Mouse (Mus musculus) liver, postnatal 0 days (tissue): Measurements from ENCODE around the gene Magix. TPM values are rescaled to one million over a fixed set of nuclear protein-coding genes. Genes with fewer than 3 reads are reported as not detected.

Experiments
- ATAC-seq: fragments of 200-750 bp; cut with Nextera tagmentation; 2 replicates; pipeline ENCODE4 v1.8.0; 2017; ENCODE audit warnings: mild to moderate bottlenecking, moderate library complexity
- DNase-seq: peaks from one replicate; pipeline ENCODE4 v3.0.0-alpha.2; 2016
- H3K27ac ChIP-seq: fragments of 300-500 bp; sonication (generic); 2 replicates; pipeline ENCODE4 v1.5.1; 2014; ENCODE audit warnings: antibody characterized with exemption, moderate library complexity, mild to moderate bottlenecking, low read depth
- H3K27me3 ChIP-seq: fragments of 300-500 bp; sonication (generic); 2 replicates; pipeline ENCODE4 v1.6.1; 2014; ENCODE audit warnings: low read length, control low read depth, mixed read lengths; ENCODE audit not compliant: insufficient read depth
- H3K36me3 ChIP-seq: fragments of 300-500 bp; sonication (generic); replicated peaks from 2 replicates; pipeline ENCODE4 v1.6.1; 2014; ENCODE audit warnings: mild to moderate bottlenecking, control low read depth, low read length, moderate library complexity, mixed read lengths; ENCODE audit not compliant: insufficient read depth
- H3K4me1 ChIP-seq: fragments of 300-500 bp; sonication (generic); 2 replicates; pipeline ENCODE4 v1.6.1; 2014; ENCODE audit warnings: antibody characterized with exemption, mild to moderate bottlenecking, control low read depth; ENCODE audit not compliant: insufficient read depth
- H3K4me2 ChIP-seq: fragments of 300-500 bp; sonication (generic); 2 replicates; pipeline ENCODE4 v1.6.1; 2014; ENCODE audit warnings: low read depth, mild to moderate bottlenecking, low read length, moderate library complexity, mixed read lengths
- H3K4me3 ChIP-seq: fragments of 300-500 bp; sonication (generic); 2 replicates; pipeline ENCODE4 v1.5.1; 2014; ENCODE audit warnings: low read depth, low read length
- H3K9ac ChIP-seq: fragments of 300-500 bp; sonication (generic); replicated peaks from 2 replicates; pipeline ENCODE4 v1.6.1; 2014; ENCODE audit warnings: mild to moderate bottlenecking, moderate library complexity
- H3K9me3 ChIP-seq: fragments of 300-500 bp; sonication (generic); 2 replicates; pipeline ENCODE4 v1.6.1; 2016; ENCODE audit warnings: mild to moderate bottlenecking, control low read depth, low read length, mixed read lengths
- CTCF ChIP-seq: sonication (generic); IDR thresholded peaks from 2 replicates; pipeline ENCODE4 v1.5.1; 2016; ENCODE audit warnings: antibody characterized with exemption, low read depth
- EP300 ChIP-seq: IDR thresholded peaks from 2 replicates; pipeline ENCODE4 v1.6.1; 2016; ENCODE audit warnings: antibody characterized with exemption, low read depth, mild to moderate bottlenecking
- WGBS: fragments of 180-500 bp; shearing (Covaris S2); extraction: QIAGEN DNeasy Blood & Tissue Kit; methylation state at CpG from one replicate; pipeline ENCODE4 v1.1.7; 2014; ENCODE audit not compliant: insufficient replicate concordance; 5-methylcytosine and 5-hydroxymethylcytosine counted together
- polyA plus RNA-seq: library from polyadenylated mRNA; unstranded; fragments of >200 nt; fragmentation: Nextera tagmentation; extraction: Ambion mirVana; gene quantifications from 2 replicates; pipeline ENCODE4 v1.2.1, GENCODE M21; 2015

The Magix gene
- polyA plus RNA-seq, 1 experiment from 2014 or later, result 2.4 TPM

DNA sequence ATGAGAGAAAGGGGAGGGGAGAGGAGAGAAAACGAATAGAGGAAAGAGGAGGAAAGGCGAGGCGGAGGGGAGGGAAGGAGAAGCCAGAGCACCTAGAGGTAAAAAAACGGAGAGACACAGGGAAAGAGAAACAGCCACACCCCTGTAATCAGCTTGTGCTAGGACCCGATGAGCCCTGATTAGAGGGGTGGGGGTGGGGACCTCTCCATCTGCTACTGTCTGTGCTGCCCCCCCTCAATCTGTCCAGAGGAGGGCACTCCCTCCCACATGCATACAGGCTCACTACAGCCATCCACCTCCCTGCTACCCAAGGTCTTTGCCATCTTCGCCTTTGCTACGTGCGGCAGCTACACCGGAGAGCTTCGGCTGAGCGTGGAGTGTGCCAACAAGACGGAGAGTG is 40.3 kb downstream of the Magix start:
- no peaks in the 10 kb centered on the region for H3K4me1 ChIP-seq
- H3K27ac ChIP-seq, result no peak overlapping the region
- no peak overlapping the region for H3K9ac ChIP-seq
- TF ChIP-seq EP300, result no peak
- no peak for TF ChIP-seq CTCF
- peaks cover 16% of the 10 kb centered on the region for H3K27me3 ChIP-seq
- H3K4me3 ChIP-seq, result no peak overlapping the region
- DNase-seq (no peak), ATAC-seq (no peak)
- H3K4me2 ChIP-seq, result no peak overlapping the region
- WGBS, result 42% methylated on average over 12 of the region's 12 CpGs
- H3K9me3 ChIP-seq, result no peaks in the 10 kb centered on the region
- H3K36me3 ChIP-seq, result no peaks in the 10 kb centered on the region

DNA sequence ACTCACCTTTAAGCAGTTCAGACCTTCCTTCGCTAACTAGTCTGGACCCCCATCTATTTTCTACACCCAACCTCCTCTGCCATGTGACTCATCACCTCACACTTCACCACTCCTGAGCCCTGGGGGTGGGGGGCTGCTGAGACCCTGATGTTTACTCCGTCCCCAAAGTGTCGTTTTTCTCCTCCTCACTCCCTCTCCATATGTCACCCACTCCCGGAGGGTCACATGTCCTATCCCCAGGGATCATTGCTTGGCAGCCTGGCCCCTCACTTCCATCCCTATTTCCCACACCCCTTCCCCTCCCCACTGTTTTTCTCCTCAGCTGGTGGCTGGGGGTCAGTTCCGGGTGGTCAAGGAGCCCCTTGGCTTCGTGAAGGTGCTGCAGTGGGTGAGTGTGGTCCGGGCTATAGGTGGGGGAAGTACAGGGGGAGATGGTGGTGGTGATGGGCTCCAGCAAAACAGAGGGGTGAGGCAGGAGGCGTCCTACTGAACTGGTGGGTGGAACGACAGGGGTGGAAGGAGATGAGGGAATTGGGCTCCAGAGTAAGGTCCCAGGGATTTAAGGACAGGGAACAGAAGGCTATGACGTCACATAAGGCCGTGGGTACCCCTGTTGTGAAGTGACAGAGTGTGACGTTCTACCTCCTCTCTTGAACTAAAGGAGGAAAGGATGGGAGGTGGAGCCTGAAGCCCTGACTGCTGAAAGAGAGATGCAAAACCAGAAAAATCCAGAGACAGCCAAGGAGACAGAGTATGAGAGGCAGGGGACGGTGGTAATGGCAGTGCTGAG is 41.3 kb downstream of the Magix start:
- Histone ChIP-seq H3K27ac (no peak overlapping the region), H3K9me3 (no peaks in the 10 kb centered on the region), H3K36me3 (no peaks in the 10 kb centered on the region), H3K4me1 (no peaks in the 10 kb centered on the region), H3K9ac (no peak overlapping the region), H3K4me2 (no peak overlapping the region), H3K4me3 (no peak overlapping the region), H3K27me3 (peaks cover 16% of the 10 kb centered on the region)
- ATAC-seq (no peak), DNase-seq (no peak)
- WGBS, result 22% methylated on average over 13 of the region's 13 CpGs
- no peak for TF ChIP-seq CTCF
- no peak for TF ChIP-seq EP300

DNA sequence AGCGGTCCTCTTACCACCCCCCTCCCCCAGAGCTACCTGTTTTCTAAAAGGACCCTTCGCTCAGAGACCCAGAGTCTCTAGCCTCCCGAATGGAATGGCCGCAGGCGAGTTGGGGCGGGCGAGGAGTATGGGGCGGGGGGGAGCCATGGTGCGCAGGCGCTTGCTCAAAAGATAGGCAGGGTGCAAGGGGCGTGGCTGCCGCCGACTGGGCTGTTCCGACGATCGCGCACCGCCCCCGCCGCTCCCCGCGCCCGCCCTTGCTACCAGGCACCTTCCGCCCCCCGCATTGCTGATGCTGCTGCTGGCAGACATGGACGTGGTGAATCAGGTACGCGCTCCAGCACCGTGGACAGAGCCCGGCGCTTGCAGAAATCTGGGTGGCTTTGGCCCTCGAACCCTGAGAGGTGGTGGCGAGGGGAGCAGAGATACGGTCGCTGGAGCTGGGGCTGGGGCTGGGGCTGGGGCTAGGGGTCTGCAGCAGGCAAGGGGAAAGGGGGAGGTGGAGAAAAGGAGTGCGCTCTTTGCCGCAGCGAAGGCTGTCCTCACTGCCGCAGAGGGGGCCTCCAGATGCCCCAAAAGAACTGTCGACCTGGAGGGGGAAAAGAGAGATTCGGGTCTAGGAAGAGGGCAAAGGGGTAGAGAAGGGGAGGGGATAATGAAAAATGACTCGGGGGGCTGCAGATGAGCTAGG is 42.5 kb downstream of the Magix start, which contains the start of gene Syp:
Gene Syp (plus strand): TSS at position 71 of the 691 bp plus-strand sequence.
- ATAC-seq, result peak; percentile 97
- H3K4me2 ChIP-seq, result peak within 1 kb of the TSS; percentile 64
- no peak within 1 kb of the TSS for H3K9ac ChIP-seq
- WGBS, result 13% methylated on average over 33 of the region's 42 CpGs
- H3K9me3 ChIP-seq, result no peaks in the 10 kb centered on the region
- no peaks in the 10 kb centered on the region for H3K4me1 ChIP-seq
- peaks cover 13% of the 10 kb centered on the region for H3K27me3 ChIP-seq
- no peaks in the 10 kb centered on the region for H3K36me3 ChIP-seq
- peak within 1 kb of the TSS; percentile 20; the same call in 1 of the 2 replicates for H3K4me3 ChIP-seq
- H3K27ac ChIP-seq, result no peak within 1 kb of the TSS
- peak; percentile 87 for DNase-seq
- TF ChIP-seq EP300 (no peak), CTCF (no peak)

DNA sequence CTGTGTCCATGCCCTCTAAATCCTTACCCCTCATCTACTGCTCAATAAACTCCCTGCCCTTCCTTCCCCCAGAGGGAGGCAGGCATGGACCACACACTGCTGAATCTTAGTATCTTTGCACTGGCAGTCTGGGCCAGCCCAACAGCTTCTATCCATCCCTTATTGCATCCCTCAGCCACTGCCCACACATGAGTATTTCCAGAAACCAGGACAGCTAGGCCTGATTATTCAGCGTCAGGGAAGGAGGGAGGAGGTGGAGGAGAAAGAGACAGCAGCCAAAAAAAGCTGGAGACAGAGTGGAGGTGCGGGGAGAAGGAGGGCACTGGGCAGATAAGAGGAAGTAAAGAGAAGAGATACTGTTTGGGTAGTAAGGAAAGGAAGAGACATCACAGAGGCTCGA is 46.0 kb downstream of the Magix start:
- TF ChIP-seq EP300, result no peak
- TF ChIP-seq CTCF, result no peak
- no peak overlapping the region for H3K27ac ChIP-seq
- H3K9me3 ChIP-seq, result no peaks in the 10 kb centered on the region
- WGBS, result 54% methylated on average over 3 of the region's 3 CpGs
- H3K4me2 ChIP-seq, result no peak overlapping the region
- no peak overlapping the region for H3K9ac ChIP-seq
- peaks cover 13% of the 10 kb centered on the region for H3K27me3 ChIP-seq
- no peaks in the 10 kb centered on the region for H3K4me1 ChIP-seq
- H3K36me3 ChIP-seq, result no peaks in the 10 kb centered on the region
- ATAC-seq (no peak), DNase-seq (no peak)
- no peak overlapping the region for H3K4me3 ChIP-seq

DNA sequence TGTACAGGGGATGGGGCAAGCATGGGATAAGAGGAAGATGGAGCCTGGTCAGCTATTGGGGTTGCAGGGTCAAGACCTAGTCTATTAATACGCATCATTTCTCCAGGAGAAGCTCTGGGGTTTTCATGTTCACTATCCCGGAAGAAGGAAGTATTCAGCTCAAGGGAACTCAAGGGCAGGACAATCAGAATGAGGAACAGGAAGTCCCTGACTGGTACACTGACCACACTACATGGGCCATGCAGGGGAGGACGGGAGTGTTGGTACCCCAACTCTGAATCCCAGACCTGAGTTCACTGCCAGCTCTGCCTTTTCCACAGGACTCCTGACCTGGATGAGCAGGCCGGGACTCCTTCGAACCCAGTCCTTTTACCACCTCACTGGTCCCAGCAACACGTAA is 48.5 kb downstream of the Magix start:
- H3K27me3 ChIP-seq, result no peaks in the 10 kb centered on the region
- H3K9ac ChIP-seq, result no peak overlapping the region
- WGBS, result 63% methylated on average over 6 of the region's 6 CpGs
- no peaks in the 10 kb centered on the region for H3K9me3 ChIP-seq
- DNase-seq, result no peak
- no peak overlapping the region for H3K27ac ChIP-seq
- no peak overlapping the region for H3K4me3 ChIP-seq
- TF ChIP-seq CTCF (no peak), EP300 (no peak)
- no peak for ATAC-seq
- no peaks in the 10 kb centered on the region for H3K4me1 ChIP-seq
- no peak overlapping the region for H3K4me2 ChIP-seq
- H3K36me3 ChIP-seq, result no peaks in the 10 kb centered on the region

Other genes starting within 250 kb of the Magix start
- not detected in 2 replicates for gene Foxp3, start 107.6 kb downstream of the Magix start, polyA plus RNA-seq
- gene Ppp1r3f, start 107.0 kb downstream of the Magix start, polyA plus RNA-seq, result 0.26 and 0.35 TPM in 2 replicates
- 9.9 and 10.5 TPM in 2 replicates for gene Ccdc22, start 75.7 kb downstream of the Magix start, polyA plus RNA-seq
- gene Cacna1f, start 74.2 kb downstream of the Magix start, polyA plus RNA-seq, result 0.05 and 0.07 TPM in 2 replicates
- gene Syp, start 42.8 kb downstream of the Magix start, polyA plus RNA-seq, result 0.04 TPM in 1 of 2 replicates, not detected in the other
- 1.7 TPM in 2 replicates for gene Prickle3, start 24.0 kb downstream of the Magix start, polyA plus RNA-seq
- gene Plp2, start 9.9 kb downstream of the Magix start, polyA plus RNA-seq, result 25.7 TPM in 2 replicates
- gene Gpkow, start 15.9 kb upstream of the Magix start, polyA plus RNA-seq, result 8.0 and 9.3 TPM in 2 replicates
- 17.4 and 18.5 TPM in 2 replicates for gene Wdr45, start 33.1 kb upstream of the Magix start, polyA plus RNA-seq
- not detected in 2 replicates for gene Gm45208, start 41.0 kb upstream of the Magix start, polyA plus RNA-seq
- gene Praf2, start 47.2 kb upstream of the Magix start, polyA plus RNA-seq, result 1.9 and 2.1 TPM in 2 replicates
- 2.0 and 3.4 TPM in 2 replicates for gene Ccdc120, start 69.7 kb upstream of the Magix start, polyA plus RNA-seq
- 9.6 and 10.3 TPM in 2 replicates for gene Tfe3, start 81.3 kb upstream of the Magix start, polyA plus RNA-seq
- gene Gripap1, start 108.5 kb upstream of the Magix start, polyA plus RNA-seq, result 15.4 and 16.4 TPM in 2 replicates
- gene Kcnd1, start 141.0 kb upstream of the Magix start, polyA plus RNA-seq, result 0.09 and 0.15 TPM in 2 replicates
- gene Otud5, start 160.1 kb upstream of the Magix start, polyA plus RNA-seq, result 22.2 and 25.0 TPM in 2 replicates
- 3.0 and 3.3 TPM in 2 replicates for gene Pim2, start 197.0 kb upstream of the Magix start, polyA plus RNA-seq
- 7.1 and 9.0 TPM in 2 replicates for gene Slc35a2, start 202.8 kb upstream of the Magix start, polyA plus RNA-seq
- 39.2 and 41.9 TPM in 2 replicates for gene Pqbp1, start 218.0 kb upstream of the Magix start, polyA plus RNA-seq
- 117 TPM in 2 replicates for gene Timm17b, start 218.1 kb upstream of the Magix start, polyA plus RNA-seq
- not detected in 2 replicates for gene Gm10491, start 226.6 kb upstream of the Magix start, polyA plus RNA-seq
- not detected in 2 replicates for gene Gm10490, start 228.3 kb upstream of the Magix start, polyA plus RNA-seq
- 0.06 TPM in 1 of 2 replicates, not detected in the other for gene Pcsk1n, start 238.6 kb upstream of the Magix start, polyA plus RNA-seq
- gene Eras, start 247.4 kb upstream of the Magix start, polyA plus RNA-seq, result not detected in 2 replicates